Mouse (Mus musculus) lung, adult 2 months (tissue): ENCODE results near the gene Ripk4. TPM values are rescaled to one million over a fixed set of nuclear protein-coding genes. Genes with fewer than 3 reads are reported as not detected.

ENCODE experiments used
- DNase-seq: peaks from one replicate; pipeline ENCODE4 v3.0.0; 2022
- H3K4me1 ChIP-seq: fragments of 200-500 bp; 2 replicates; pipeline ENCODE4 v1.6.1; 2011; ENCODE audit warnings: low read length; ENCODE audit not compliant: control insufficient read depth, insufficient read depth
- H3K4me3 ChIP-seq: fragments of 200-500 bp; replicated peaks from 2 replicates; pipeline ENCODE3; 2011; ENCODE audit warnings: low read depth, mild to moderate bottlenecking, control low read depth, low read length; ENCODE audit errors: extremely low read depth
- CTCF ChIP-seq: fragments of 200-500 bp; IDR thresholded peaks from 2 replicates; pipeline ENCODE4 v1.5.1; 2011; ENCODE audit warnings: mild to moderate bottlenecking, low read length, control low read depth; ENCODE audit not compliant: insufficient read depth
- POLR2A ChIP-seq: fragments of 200-500 bp; IDR thresholded peaks from 2 replicates; pipeline ENCODE4 v1.6.1; 2011; ENCODE audit warnings: low read depth, mild to moderate bottlenecking, control low read depth, low read length, borderline replicate concordance; ENCODE audit errors: extremely low read depth
- WGBS: fragments of 180-500 bp; shearing (Covaris S2); methylation state at CpG from one replicate; pipeline ENCODE4 v1.1.7; 2018; 5-methylcytosine and 5-hydroxymethylcytosine counted together
- polyA plus RNA-seq: library from polyadenylated mRNA; depleted of rRNA; stranded (reverse); fragments of >200 nt; gene quantifications from 2 replicates; pipeline ENCODE4 v1.2.3, GENCODE M21; 2012; rRNA removed

Gene Ripk4
- polyA plus RNA-seq, 1 experiment: 16.7 TPM

DNA sequence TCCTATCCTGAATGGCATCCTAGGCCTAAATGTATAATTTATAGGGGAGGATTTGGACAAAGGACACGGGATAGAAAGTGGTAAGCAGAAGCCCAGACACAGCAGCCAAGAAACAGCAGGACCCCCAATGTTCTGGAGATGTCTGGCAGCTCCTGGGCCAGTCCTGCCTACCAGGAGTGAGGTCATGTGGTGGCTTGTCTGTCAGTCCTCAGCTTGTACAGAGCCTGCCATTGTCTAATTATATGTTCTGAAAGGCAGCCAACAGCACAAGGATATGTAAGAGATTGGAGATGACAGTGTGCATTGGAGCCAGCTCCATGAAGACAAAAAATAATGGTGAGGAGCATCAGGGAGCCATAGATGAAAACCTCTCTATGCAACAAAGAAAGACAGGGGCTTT, 61.7 kb downstream of the Ripk4 start:
- H3K4me1 ChIP-seq: no peaks in the 10 kb centered on the region
- no peak for TF ChIP-seq POLR2A
- no peak for TF ChIP-seq CTCF
- 75% methylated on average over 1 of the region's 1 CpGs for WGBS
- H3K4me3 ChIP-seq: no peak overlapping the region
- DNase-seq: no peak

DNA sequence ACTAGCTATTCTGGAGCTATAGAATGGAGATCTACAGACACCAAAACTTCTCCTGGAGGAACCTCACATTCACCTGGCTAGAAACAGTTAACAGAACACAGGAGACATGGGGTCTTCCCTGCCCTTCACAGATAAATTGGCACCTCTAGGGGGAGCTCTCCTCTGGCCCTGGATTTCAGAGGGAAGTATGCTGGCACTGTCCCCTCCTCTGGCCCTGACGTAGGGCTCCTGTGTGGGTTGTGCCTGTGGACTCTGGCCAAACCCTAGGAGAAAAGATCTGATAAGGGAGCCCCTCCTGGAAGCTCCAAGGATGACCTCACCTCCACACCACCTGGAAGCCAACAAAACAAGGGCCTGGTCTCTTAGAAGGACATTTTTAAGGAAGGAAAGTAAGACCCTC, 65.8 kb downstream of the Ripk4 start:
- 14% methylated on average over 1 of the region's 1 CpGs for WGBS
- H3K4me3 ChIP-seq: no peak overlapping the region

DNA sequence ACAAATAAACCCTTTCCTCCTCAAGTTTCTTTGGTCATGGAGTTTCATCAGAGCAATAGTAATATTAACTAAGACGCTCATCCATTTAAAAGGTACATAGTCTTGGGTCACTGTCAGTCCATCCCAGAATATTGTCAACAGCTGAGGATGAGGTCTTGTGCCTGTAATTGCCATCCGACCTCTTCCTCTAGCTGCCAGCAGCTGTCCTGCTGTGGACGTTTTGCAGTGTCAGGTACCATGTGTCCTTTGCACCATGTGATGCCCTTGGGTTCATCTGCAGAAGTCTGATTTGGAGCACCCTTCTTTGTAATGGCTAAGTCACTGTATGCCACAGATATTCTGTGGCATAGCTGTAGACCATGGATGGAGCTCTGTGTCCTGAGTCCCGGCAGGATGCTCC, 67.9 kb downstream of the Ripk4 start:
- DNase-seq: no peak
- 78% methylated on average over 4 of the region's 4 CpGs for WGBS
- no peak for TF ChIP-seq CTCF
- TF ChIP-seq POLR2A: no peak
- H3K4me3 ChIP-seq: no peak overlapping the region
- no peaks in the 10 kb centered on the region for H3K4me1 ChIP-seq

More for the DNA sequence above, 65.8 kb downstream of the Ripk4 start:
- TF ChIP-seq POLR2A (no peak), CTCF (peak; percentile 38)
- no peaks in the 10 kb centered on the region for H3K4me1 ChIP-seq
- peak; percentile 48 for DNase-seq

Other genes with a start within 250 kb of the Ripk4 start
- 0.32 and 0.41 TPM in 2 replicates for gene Fam3b, start 249.0 kb downstream of the Ripk4 start, polyA plus RNA-seq
- gene Tmprss2, start 152.6 kb downstream of the Ripk4 start, polyA plus RNA-seq: 45.1 and 56.6 TPM in 2 replicates
- gene Prdm15, start 88.1 kb upstream of the Ripk4 start, polyA plus RNA-seq: 7.5 and 11.0 TPM in 2 replicates
- gene C2cd2, start 198.8 kb upstream of the Ripk4 start, polyA plus RNA-seq: 32.7 and 47.3 TPM in 2 replicates
- 15.2 and 18.3 TPM in 2 replicates for gene Zbtb21, start 198.8 kb upstream of the Ripk4 start, polyA plus RNA-seq
- gene B230307C23Rik, start 233.5 kb upstream of the Ripk4 start, polyA plus RNA-seq: 3.1 and 4.9 TPM in 2 replicates